Mouse (Mus musculus): ENCODE measurements around the gene Slc25a22. TPM values are rescaled to one million over a fixed set of nuclear protein-coding genes. Genes with fewer than 3 reads are reported as not detected.
"Not testable (repeated sequence)": the region's sequence is repeated elsewhere in the genome, so short reads cannot be mapped to it uniquely, and the experiment has no call there.

Gene Slc25a22
- polyA plus RNA-seq, 1 experiment = 7.2 TPM

GRCm38 (mm10) chr7:141416144-141416841 lies 21.4 kb downstream of the Slc25a22 start:
- peaks cover 9% of the 10 kb centered on the region for H3K4me1 ChIP-seq (ENCODE audit: control insufficient read depth, insufficient read depth, low read length)
- no peak overlapping the region for H3K4me3 ChIP-seq (ENCODE audit: control insufficient read depth, low read depth, low read length)
- no peak overlapping the region for H3K27ac ChIP-seq (ENCODE audit: control insufficient read depth, insufficient read depth, low read depth, low read length)
- H3K36me3 ChIP-seq (ENCODE audit: control insufficient read depth, insufficient read depth, low read length) = no peaks in the 10 kb centered on the region
- TF ChIP-seq CTCF (IDR thresholded peaks at IDR 0.05; ENCODE audit: control insufficient read depth, insufficient read depth, insufficient replicate concordance, low read depth, low read length) = 0 out of 2 replicates have a peak, but pooled peaks have one; percentile 18
- no peak for TF ChIP-seq POLR2A (IDR thresholded peaks at IDR 0.05; ENCODE audit: control insufficient read depth, low read depth, low read length)
- H3K27me3 ChIP-seq (ENCODE audit: control insufficient read depth, insufficient read depth, low read length) = no peaks in the 10 kb centered on the region

GRCm38 (mm10) chr7:141413809-141414584 lies 23.7 kb downstream of the Slc25a22 start, which contains the start of gene Gatd1:
Gatd1 (minus strand) TSS chr7:141414136.
- no peaks in the 10 kb centered on the region for H3K27me3 ChIP-seq (ENCODE audit: control insufficient read depth, insufficient read depth, low read length)
- TF ChIP-seq CTCF (IDR thresholded peaks at IDR 0.05; ENCODE audit: control insufficient read depth, insufficient read depth, insufficient replicate concordance, low read depth, low read length) (no peak), POLR2A (IDR thresholded peaks at IDR 0.05; ENCODE audit: control insufficient read depth, low read depth, low read length) (peak; percentile 80)
- H3K4me1 ChIP-seq (ENCODE audit: control insufficient read depth, insufficient read depth, low read length) = peaks cover 9% of the 10 kb centered on the region
- peak within 1 kb of the TSS; percentile 91 for H3K27ac ChIP-seq (ENCODE audit: control insufficient read depth, insufficient read depth, low read depth, low read length)
- H3K36me3 ChIP-seq (ENCODE audit: control insufficient read depth, insufficient read depth, low read length) = no peaks in the 10 kb centered on the region
- H3K4me3 ChIP-seq (ENCODE audit: control insufficient read depth, low read depth, low read length) = peak within 1 kb of the TSS; percentile 96

- 0 out of 2 replicates have a peak, but pooled peaks cover 2% of the 10 kb centered on the region for H3K36me3 ChIP-seq (ENCODE audit: control insufficient read depth, insufficient read depth, low read length)
- peak overlapping the region; percentile 89 for H3K27ac ChIP-seq (ENCODE audit: control insufficient read depth, insufficient read depth, low read depth, low read length)
- H3K4me3 ChIP-seq (ENCODE audit: control insufficient read depth, low read depth, low read length) = peak overlapping the region; percentile 96
- H3K4me1 ChIP-seq (ENCODE audit: control insufficient read depth, insufficient read depth, low read length) = peaks cover 9% of the 10 kb centered on the region
- no peaks in the 10 kb centered on the region for H3K27me3 ChIP-seq (ENCODE audit: control insufficient read depth, insufficient read depth, low read length)
- no peak for TF ChIP-seq POLR2A (IDR thresholded peaks at IDR 0.05; ENCODE audit: control insufficient read depth, low read depth, low read length)
- no peak for TF ChIP-seq CTCF (IDR thresholded peaks at IDR 0.05; ENCODE audit: control insufficient read depth, insufficient read depth, insufficient replicate concordance, low read depth, low read length)
Measured at GRCm38 (mm10) chr7:141413331-141413730, 24.4 kb downstream of the Slc25a22 start.

- Histone ChIP-seq H3K36me3 (ENCODE audit: control insufficient read depth, insufficient read depth, low read length) (0 out of 2 replicates have a peak, but pooled peaks cover 2% of the 10 kb centered on the region), H3K4me1 (ENCODE audit: control insufficient read depth, insufficient read depth, low read length) (peaks cover 9% of the 10 kb centered on the region), H3K4me3 (ENCODE audit: control insufficient read depth, low read depth, low read length) (no peak overlapping the region), H3K27me3 (ENCODE audit: control insufficient read depth, insufficient read depth, low read length) (no peaks in the 10 kb centered on the region), H3K27ac (ENCODE audit: control insufficient read depth, insufficient read depth, low read depth, low read length) (no peak overlapping the region)
- TF ChIP-seq CTCF (IDR thresholded peaks at IDR 0.05; ENCODE audit: control insufficient read depth, insufficient read depth, insufficient replicate concordance, low read depth, low read length) = no peak
- TF ChIP-seq POLR2A (IDR thresholded peaks at IDR 0.05; ENCODE audit: control insufficient read depth, low read depth, low read length) = no peak
Measured at GRCm38 (mm10) chr7:141411667-141412066, 26.0 kb downstream of the Slc25a22 start.

GRCm38 (mm10) chr7:141410631-141411030 lies 27.1 kb downstream of the Slc25a22 start:
- TF ChIP-seq CTCF (IDR thresholded peaks at IDR 0.05; ENCODE audit: control insufficient read depth, insufficient read depth, insufficient replicate concordance, low read depth, low read length) (no peak), POLR2A (IDR thresholded peaks at IDR 0.05; ENCODE audit: control insufficient read depth, low read depth, low read length) (no peak)
- Histone ChIP-seq H3K27ac (ENCODE audit: control insufficient read depth, insufficient read depth, low read depth, low read length) (no peak overlapping the region), H3K4me3 (ENCODE audit: control insufficient read depth, low read depth, low read length) (no peak overlapping the region), H3K27me3 (ENCODE audit: control insufficient read depth, insufficient read depth, low read length) (no peaks in the 10 kb centered on the region), H3K36me3 (ENCODE audit: control insufficient read depth, insufficient read depth, low read length) (0 out of 2 replicates have a peak, but pooled peaks cover 2% of the 10 kb centered on the region), H3K4me1 (ENCODE audit: control insufficient read depth, insufficient read depth, low read length) (peaks cover 9% of the 10 kb centered on the region)

GRCm38 (mm10) chr7:141408833-141409232 lies 28.9 kb downstream of the Slc25a22 start:
- Histone ChIP-seq H3K4me3 (ENCODE audit: control insufficient read depth, low read depth, low read length) (no peak overlapping the region), H3K27me3 (ENCODE audit: control insufficient read depth, insufficient read depth, low read length) (no peaks in the 10 kb centered on the region), H3K27ac (ENCODE audit: control insufficient read depth, insufficient read depth, low read depth, low read length) (no peak overlapping the region), H3K36me3 (ENCODE audit: control insufficient read depth, insufficient read depth, low read length) (0 out of 2 replicates have a peak, but pooled peaks cover 2% of the 10 kb centered on the region), H3K4me1 (ENCODE audit: control insufficient read depth, insufficient read depth, low read length) (peaks cover 6% of the 10 kb centered on the region)
- no peak for TF ChIP-seq POLR2A (IDR thresholded peaks at IDR 0.05; ENCODE audit: control insufficient read depth, low read depth, low read length)
- peak; percentile 68; the same call in 1 of the 2 replicates for TF ChIP-seq CTCF (IDR thresholded peaks at IDR 0.05; ENCODE audit: control insufficient read depth, insufficient read depth, insufficient replicate concordance, low read depth, low read length)

GRCm38 (mm10) chr7:141407670-141408069 lies 30.0 kb downstream of the Slc25a22 start:
- not testable (repeated sequence) for H3K36me3 ChIP-seq (ENCODE audit: control insufficient read depth, insufficient read depth, low read length); H3K4me1 ChIP-seq (ENCODE audit: control insufficient read depth, insufficient read depth, low read length); H3K27me3 ChIP-seq (ENCODE audit: control insufficient read depth, insufficient read depth, low read length); H3K4me3 ChIP-seq (ENCODE audit: control insufficient read depth, low read depth, low read length); H3K27ac ChIP-seq (ENCODE audit: control insufficient read depth, insufficient read depth, low read depth, low read length)

All from testis, adult 2 months (tissue).